Mouse (Mus musculus): ENCODE data around the gene 2310011J03Rik. TPM values are rescaled to one million over a fixed set of nuclear protein-coding genes. Genes with fewer than 3 reads are reported as not detected.

Gene 2310011J03Rik
- polyA plus RNA-seq, 1 experiment, result 93.8 TPM

- no peaks in the 10 kb centered on the region for H3K36me3 ChIP-seq (ENCODE audit: control insufficient read depth, insufficient read depth, low read length)
- no peaks in the 10 kb centered on the region; the same call in 1 of the 2 replicates for H3K27me3 ChIP-seq (ENCODE audit: control insufficient read depth, insufficient read depth, low read length)
- no peak overlapping the region for H3K4me3 ChIP-seq (ENCODE audit: control insufficient read depth, insufficient read depth, low read length)
- no peak overlapping the region for H3K27ac ChIP-seq (ENCODE audit: control insufficient read depth, insufficient read depth, low read length)
- 78% methylated on average over 54 of the region's 54 CpGs for WGBS
- TF ChIP-seq POLR2A (IDR thresholded peaks at IDR 0.05; ENCODE audit: control insufficient read depth, extremely low read depth, insufficient read depth, low read length, poor library complexity) (no peak), CTCF (IDR thresholded peaks at IDR 0.05; ENCODE audit: borderline replicate concordance, control insufficient read depth, extremely low read depth, insufficient read depth, low read length, poor library complexity) (no peak)
- H3K4me1 ChIP-seq (replicated peaks; ENCODE audit: control insufficient read depth, insufficient read depth, low read length), result no peaks in the 10 kb centered on the region
- no peak for DNase-seq
Observed at GRCm38 (mm10) chr10:80312586-80313504, 7.5 kb downstream of the 2310011J03Rik start.

- Histone ChIP-seq H3K36me3 (ENCODE audit: control insufficient read depth, insufficient read depth, low read length) (no peaks in the 10 kb centered on the region), H3K27me3 (ENCODE audit: control insufficient read depth, insufficient read depth, low read length) (no peaks in the 10 kb centered on the region; the same call in 1 of the 2 replicates), H3K27ac (ENCODE audit: control insufficient read depth, insufficient read depth, low read length) (no peak overlapping the region), H3K4me3 (ENCODE audit: control insufficient read depth, insufficient read depth, low read length) (no peak overlapping the region), H3K4me1 (replicated peaks; ENCODE audit: control insufficient read depth, insufficient read depth, low read length) (no peaks in the 10 kb centered on the region)
- 89% methylated on average over 16 of the region's 16 CpGs for WGBS
- DNase-seq, result no peak
- TF ChIP-seq CTCF (IDR thresholded peaks at IDR 0.05; ENCODE audit: borderline replicate concordance, control insufficient read depth, extremely low read depth, insufficient read depth, low read length, poor library complexity), result no peak
- no peak for TF ChIP-seq POLR2A (IDR thresholded peaks at IDR 0.05; ENCODE audit: control insufficient read depth, extremely low read depth, insufficient read depth, low read length, poor library complexity)
Observed at GRCm38 (mm10) chr10:80311560-80311959, 8.8 kb downstream of the 2310011J03Rik start.

GRCm38 (mm10) chr10:80304862-80305261 lies 15.5 kb downstream of the 2310011J03Rik start:
- 5% methylated on average over 25 of the region's 25 CpGs for WGBS
- H3K4me3 ChIP-seq (ENCODE audit: control insufficient read depth, insufficient read depth, low read length), result no peak overlapping the region
- no peak for DNase-seq
- no peak overlapping the region for H3K27ac ChIP-seq (ENCODE audit: control insufficient read depth, insufficient read depth, low read length)
- H3K36me3 ChIP-seq (ENCODE audit: control insufficient read depth, insufficient read depth, low read length), result no peaks in the 10 kb centered on the region
- H3K4me1 ChIP-seq (replicated peaks; ENCODE audit: control insufficient read depth, insufficient read depth, low read length), result 0 out of 2 replicates have a peak, but pooled peaks cover 3% of the 10 kb centered on the region
- H3K27me3 ChIP-seq (ENCODE audit: control insufficient read depth, insufficient read depth, low read length), result peaks cover 5% of the 10 kb centered on the region; the same call in 1 of the 2 replicates
- TF ChIP-seq POLR2A (IDR thresholded peaks at IDR 0.05; ENCODE audit: control insufficient read depth, extremely low read depth, insufficient read depth, low read length, poor library complexity) (no peak), CTCF (IDR thresholded peaks at IDR 0.05; ENCODE audit: borderline replicate concordance, control insufficient read depth, extremely low read depth, insufficient read depth, low read length, poor library complexity) (no peak)

- H3K4me3 ChIP-seq (ENCODE audit: control insufficient read depth, insufficient read depth, low read length), result no peak overlapping the region
- 0 out of 2 replicates have a peak, but pooled peaks cover 3% of the 10 kb centered on the region for H3K4me1 ChIP-seq (replicated peaks; ENCODE audit: control insufficient read depth, insufficient read depth, low read length)
- H3K27me3 ChIP-seq (ENCODE audit: control insufficient read depth, insufficient read depth, low read length), result peaks cover 7% of the 10 kb centered on the region; the same call in 1 of the 2 replicates
- no peaks in the 10 kb centered on the region for H3K36me3 ChIP-seq (ENCODE audit: control insufficient read depth, insufficient read depth, low read length)
- WGBS, result 8% methylated on average over 12 of the region's 12 CpGs
- TF ChIP-seq POLR2A (IDR thresholded peaks at IDR 0.05; ENCODE audit: control insufficient read depth, extremely low read depth, insufficient read depth, low read length, poor library complexity), result no peak
- no peak for TF ChIP-seq CTCF (IDR thresholded peaks at IDR 0.05; ENCODE audit: borderline replicate concordance, control insufficient read depth, extremely low read depth, insufficient read depth, low read length, poor library complexity)
- no peak overlapping the region for H3K27ac ChIP-seq (ENCODE audit: control insufficient read depth, insufficient read depth, low read length)
- DNase-seq, result no peak
Observed at GRCm38 (mm10) chr10:80304458-80304857, 15.9 kb downstream of the 2310011J03Rik start.

- Histone ChIP-seq H3K4me3 (ENCODE audit: control insufficient read depth, insufficient read depth, low read length) (no peak overlapping the region), H3K36me3 (ENCODE audit: control insufficient read depth, insufficient read depth, low read length) (no peaks in the 10 kb centered on the region), H3K4me1 (replicated peaks; ENCODE audit: control insufficient read depth, insufficient read depth, low read length) (0 out of 2 replicates have a peak, but pooled peaks cover 3% of the 10 kb centered on the region), H3K27ac (ENCODE audit: control insufficient read depth, insufficient read depth, low read length) (no peak overlapping the region), H3K27me3 (ENCODE audit: control insufficient read depth, insufficient read depth, low read length) (peaks cover 12% of the 10 kb centered on the region; the same call in 1 of the 2 replicates)
- TF ChIP-seq CTCF (IDR thresholded peaks at IDR 0.05; ENCODE audit: borderline replicate concordance, control insufficient read depth, extremely low read depth, insufficient read depth, low read length, poor library complexity) (no peak), POLR2A (IDR thresholded peaks at IDR 0.05; ENCODE audit: control insufficient read depth, extremely low read depth, insufficient read depth, low read length, poor library complexity) (no peak)
- WGBS, result 62% methylated on average over 9 of the region's 9 CpGs
- no peak for DNase-seq
Observed at GRCm38 (mm10) chr10:80302471-80302881, 17.9 kb downstream of the 2310011J03Rik start.

- H3K27me3 ChIP-seq (ENCODE audit: control insufficient read depth, insufficient read depth, low read length), result peaks cover 12% of the 10 kb centered on the region; the same call in 1 of the 2 replicates
- H3K4me1 ChIP-seq (replicated peaks; ENCODE audit: control insufficient read depth, insufficient read depth, low read length), result 0 out of 2 replicates have a peak, but pooled peaks cover 3% of the 10 kb centered on the region
- H3K36me3 ChIP-seq (ENCODE audit: control insufficient read depth, insufficient read depth, low read length), result no peaks in the 10 kb centered on the region
- H3K27ac ChIP-seq (ENCODE audit: control insufficient read depth, insufficient read depth, low read length), result no peak overlapping the region
- no peak overlapping the region for H3K4me3 ChIP-seq (ENCODE audit: control insufficient read depth, insufficient read depth, low read length)
- no peak for TF ChIP-seq POLR2A (IDR thresholded peaks at IDR 0.05; ENCODE audit: control insufficient read depth, extremely low read depth, insufficient read depth, low read length, poor library complexity)
- no peak for TF ChIP-seq CTCF (IDR thresholded peaks at IDR 0.05; ENCODE audit: borderline replicate concordance, control insufficient read depth, extremely low read depth, insufficient read depth, low read length, poor library complexity)
- no peak for DNase-seq
- 82% methylated on average over 5 of the region's 5 CpGs for WGBS
Observed at GRCm38 (mm10) chr10:80302082-80302355, 18.3 kb downstream of the 2310011J03Rik start.

Measured in thymus, adult 2 months (tissue).